Mouse (Mus musculus): ENCODE data around the gene Ube2n. TPM values are rescaled to one million over a fixed set of nuclear protein-coding genes. Genes with fewer than 3 reads are reported as not detected.

The Ube2n gene
- polyA plus RNA-seq, 1 experiment, result 157 TPM

DNA sequence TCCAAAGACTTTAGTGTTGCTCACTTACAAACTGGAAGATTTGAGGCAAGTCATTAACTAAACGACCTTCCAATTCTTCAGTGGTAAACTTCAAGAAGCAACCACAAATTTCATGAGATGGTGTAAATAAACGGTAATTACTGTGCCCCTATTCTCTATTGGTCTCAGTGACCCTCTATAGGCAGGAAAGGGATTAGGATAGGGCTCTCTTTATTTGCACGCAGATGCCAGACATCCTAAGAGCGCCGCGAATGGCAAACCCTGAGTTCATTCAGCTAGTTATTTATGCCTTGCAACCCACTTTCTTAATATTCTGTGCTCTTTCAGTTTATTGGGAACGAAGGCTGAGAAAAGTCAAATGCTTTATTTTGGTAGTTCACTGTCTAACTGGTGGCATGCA is 13.9 kb upstream of the Ube2n start:
- H3K4me3 ChIP-seq, result peak overlapping the region; percentile 54
- TF ChIP-seq MAX (IDR thresholded peaks at IDR 0.05; ENCODE audit: low read depth) (no peak), CEBPB (IDR thresholded peaks at IDR 0.05; ENCODE audit: insufficient read depth, poor library complexity, severe bottlenecking) (no peak), REST (IDR thresholded peaks at IDR 0.05; ENCODE audit: insufficient read depth, insufficient read length) (no peak), TCF3 (IDR thresholded peaks at IDR 0.05; ENCODE audit: insufficient read length, low read depth) (no peak), SRF (IDR thresholded peaks at IDR 0.05; ENCODE audit: control insufficient read depth, insufficient read length, low read depth) (no peak), E2F4 (IDR thresholded peaks at IDR 0.05; ENCODE audit: insufficient read depth) (no peak), MYOD1 (IDR thresholded peaks at IDR 0.05; ENCODE audit: control insufficient read depth in 1 of 3, insufficient read length in 2 of 3, low read depth in 2 of 3) (no peak), USF1 (IDR thresholded peaks at IDR 0.05; ENCODE audit: low read depth) (no peak), TCF12 (IDR thresholded peaks at IDR 0.05; ENCODE audit: insufficient read depth, poor library complexity, severe bottlenecking) (no peak), MYOG (IDR thresholded peaks at IDR 0.05; ENCODE audit: control insufficient read depth in 1 of 3, insufficient read depth in 1 of 3, insufficient read length in 2 of 3, low read depth in 2 of 3) (no peak), POLR2AphosphoS2 (IDR thresholded peaks at IDR 0.05; ENCODE audit: insufficient read length, low read depth) (no peak), POLR2A (IDR thresholded peaks at IDR 0.05; ENCODE audit: insufficient read length, low read depth) (no peak)

DNA sequence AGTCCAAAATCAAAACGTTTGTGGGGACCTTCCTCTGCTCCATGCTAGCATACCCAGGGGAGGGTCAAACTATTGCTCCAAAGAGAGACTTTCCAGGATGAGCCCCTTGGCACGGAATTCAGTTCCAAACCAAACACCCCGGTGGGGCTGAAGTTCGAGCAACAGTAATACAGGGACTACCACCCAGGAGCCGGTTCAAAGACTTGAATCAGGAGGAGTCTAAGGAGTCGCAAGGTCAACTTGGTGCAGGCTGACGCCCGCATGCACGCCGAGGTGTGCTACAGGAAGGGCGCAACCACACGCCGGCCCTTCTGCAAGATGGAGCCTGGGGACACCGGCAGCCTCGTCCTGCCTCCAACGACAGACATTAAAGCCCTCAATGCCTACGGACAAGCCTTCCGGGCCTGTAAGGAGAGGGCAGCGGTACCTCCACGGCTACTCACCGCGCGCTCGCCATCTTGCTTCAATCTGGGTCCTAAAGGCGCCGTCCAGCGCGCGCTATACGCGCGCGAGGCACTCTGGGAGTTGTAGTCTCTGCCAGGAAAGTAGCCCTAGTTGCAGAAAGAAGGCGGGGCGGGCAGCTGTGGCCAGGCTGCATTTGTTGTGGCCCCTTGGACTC is 13.4 kb upstream of the Ube2n start, which contains the start of gene Mrpl42:
Gene Mrpl42 (minus strand): TSS at position 478 of the 619 bp plus-strand sequence.
- Histone ChIP-seq H3K4me3 (peak within 1 kb of the TSS; percentile 54), H3K79me2 (ENCODE audit: control insufficient read depth, insufficient read depth) (peaks cover 21% of the 10 kb centered on the region), H3K36me3 (ENCODE audit: control insufficient read depth, insufficient read depth) (peaks cover 4% of the 10 kb centered on the region), H3K27me3 (ENCODE audit: control insufficient read depth, insufficient read depth, insufficient read length) (no peaks in the 10 kb centered on the region), H3K4me2 (ENCODE audit: low read depth) (peak within 1 kb of the TSS; percentile 79), H3ac (ENCODE audit: control insufficient read depth, insufficient read length) (peak within 1 kb of the TSS; percentile 25)
- TF ChIP-seq SRF (IDR thresholded peaks at IDR 0.05; ENCODE audit: control insufficient read depth, insufficient read length, low read depth), result no peak
- TF ChIP-seq REST (IDR thresholded peaks at IDR 0.05; ENCODE audit: insufficient read depth, insufficient read length), result no peak
- peak in 2 of 3 experiments; percentile 21 to 46 for TF ChIP-seq MYOG (IDR thresholded peaks at IDR 0.05; ENCODE audit: control insufficient read depth in 1 of 3, insufficient read depth in 1 of 3, insufficient read length in 2 of 3, low read depth in 2 of 3)
- TF ChIP-seq POLR2A (IDR thresholded peaks at IDR 0.05; ENCODE audit: insufficient read length, low read depth), result peak; percentile 90
- no peak for TF ChIP-seq TCF3 (IDR thresholded peaks at IDR 0.05; ENCODE audit: insufficient read length, low read depth)
- peak; percentile 52 for TF ChIP-seq E2F4 (IDR thresholded peaks at IDR 0.05; ENCODE audit: insufficient read depth)
- TF ChIP-seq MYOD1 (IDR thresholded peaks at IDR 0.05; ENCODE audit: control insufficient read depth in 1 of 3, insufficient read length in 2 of 3, low read depth in 2 of 3), result peak in 2 of 3 experiments; percentile 4 to 27
- peak; percentile 90 for TF ChIP-seq POLR2AphosphoS2 (IDR thresholded peaks at IDR 0.05; ENCODE audit: insufficient read length, low read depth)
- TF ChIP-seq CEBPB (IDR thresholded peaks at IDR 0.05; ENCODE audit: insufficient read depth, poor library complexity, severe bottlenecking), result no peak
- TF ChIP-seq USF1 (IDR thresholded peaks at IDR 0.05; ENCODE audit: low read depth), result no peak

More for the DNA sequence above, 13.9 kb upstream of the Ube2n start:
- H3K4me2 ChIP-seq (ENCODE audit: low read depth), result peak overlapping the region; percentile 79
- peaks cover 21% of the 10 kb centered on the region for H3K79me2 ChIP-seq (ENCODE audit: control insufficient read depth, insufficient read depth)
- H3K36me3 ChIP-seq (ENCODE audit: control insufficient read depth, insufficient read depth), result peaks cover 4% of the 10 kb centered on the region
- H3ac ChIP-seq (ENCODE audit: control insufficient read depth, insufficient read length), result peak overlapping the region; percentile 25
- no peaks in the 10 kb centered on the region for H3K27me3 ChIP-seq (ENCODE audit: control insufficient read depth, insufficient read depth, insufficient read length)

DNA sequence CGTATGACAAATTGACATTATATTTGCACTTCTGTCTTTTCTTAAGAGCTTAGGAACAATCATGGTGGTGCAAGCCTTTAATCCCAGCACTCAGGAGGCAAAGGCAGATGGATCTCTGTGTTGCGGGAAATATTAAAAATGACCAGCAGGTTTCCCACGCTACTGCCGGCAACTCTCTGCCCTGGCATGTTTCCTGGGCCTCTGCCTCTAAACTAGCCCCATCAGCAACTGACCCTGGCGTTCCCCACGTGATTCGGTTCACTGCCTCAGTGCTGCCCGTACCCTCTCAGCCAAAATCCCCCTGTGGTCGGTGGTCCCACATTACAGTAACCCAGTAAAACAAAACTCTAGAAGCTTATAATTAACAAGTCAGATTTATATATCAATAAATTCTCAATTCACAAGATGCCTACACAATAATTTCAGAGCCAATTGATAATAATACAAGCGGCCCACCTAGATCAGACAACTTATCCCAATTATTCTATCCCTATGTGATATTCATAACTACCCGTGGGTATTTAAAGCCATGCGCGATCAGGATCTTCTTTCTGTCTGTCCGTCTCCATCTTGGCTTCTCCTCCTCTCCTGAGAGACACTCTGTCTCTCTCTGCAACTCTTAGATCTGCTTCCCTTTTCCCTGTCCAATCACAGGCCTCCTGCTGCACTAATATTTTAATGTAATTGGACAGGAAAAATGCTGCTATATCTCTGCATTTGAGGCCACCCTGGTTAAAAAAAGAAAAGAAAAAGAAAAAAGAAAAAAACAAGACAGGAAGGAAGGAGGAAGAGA is 11.3 kb upstream of the Ube2n start:
- peaks cover 21% of the 10 kb centered on the region for H3K79me2 ChIP-seq (ENCODE audit: control insufficient read depth, insufficient read depth)
- no peak overlapping the region for H3K4me2 ChIP-seq (ENCODE audit: low read depth)
- no peaks in the 10 kb centered on the region for H3K27me3 ChIP-seq (ENCODE audit: control insufficient read depth, insufficient read depth, insufficient read length)
- TF ChIP-seq POLR2A (IDR thresholded peaks at IDR 0.05; ENCODE audit: insufficient read length, low read depth) (no peak), POLR2AphosphoS2 (IDR thresholded peaks at IDR 0.05; ENCODE audit: insufficient read length, low read depth) (no peak), REST (IDR thresholded peaks at IDR 0.05; ENCODE audit: insufficient read depth, insufficient read length) (no peak), TCF12 (IDR thresholded peaks at IDR 0.05; ENCODE audit: insufficient read depth, poor library complexity, severe bottlenecking) (no peak), MYOD1 (IDR thresholded peaks at IDR 0.05; ENCODE audit: control insufficient read depth in 1 of 3, insufficient read length in 2 of 3, low read depth in 2 of 3) (no peak), USF1 (IDR thresholded peaks at IDR 0.05; ENCODE audit: low read depth) (no peak), MYOG (IDR thresholded peaks at IDR 0.05; ENCODE audit: control insufficient read depth in 1 of 3, insufficient read depth in 1 of 3, insufficient read length in 2 of 3, low read depth in 2 of 3) (no peak), MAX (IDR thresholded peaks at IDR 0.05; ENCODE audit: low read depth) (no peak), TCF3 (IDR thresholded peaks at IDR 0.05; ENCODE audit: insufficient read length, low read depth) (no peak), E2F4 (IDR thresholded peaks at IDR 0.05; ENCODE audit: insufficient read depth) (no peak), SRF (IDR thresholded peaks at IDR 0.05; ENCODE audit: control insufficient read depth, insufficient read length, low read depth) (no peak), CEBPB (IDR thresholded peaks at IDR 0.05; ENCODE audit: insufficient read depth, poor library complexity, severe bottlenecking) (no peak)
- peaks cover 4% of the 10 kb centered on the region for H3K36me3 ChIP-seq (ENCODE audit: control insufficient read depth, insufficient read depth)
- no peak overlapping the region for H3K4me3 ChIP-seq
- H3ac ChIP-seq (ENCODE audit: control insufficient read depth, insufficient read length), result no peak overlapping the region

DNA sequence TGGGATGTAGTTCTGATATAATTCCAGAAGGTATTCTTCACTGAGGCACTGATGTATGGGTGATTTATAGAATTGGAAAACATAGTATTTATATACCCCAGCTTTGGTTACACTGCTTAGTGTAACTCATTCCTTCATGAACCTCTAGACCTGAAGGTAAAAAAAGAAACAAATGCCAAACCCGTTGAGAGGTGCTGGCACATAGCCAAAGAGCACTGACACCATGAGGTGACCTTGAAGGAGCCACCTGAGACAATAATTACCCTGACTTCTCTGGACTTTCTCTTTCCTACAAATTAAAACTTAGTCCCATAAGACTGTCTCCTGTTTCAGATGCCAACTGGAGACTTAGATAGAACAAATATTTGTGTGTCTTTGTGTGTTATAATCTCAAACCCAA is 10.6 kb upstream of the Ube2n start:
- no peak overlapping the region for H3ac ChIP-seq (ENCODE audit: control insufficient read depth, insufficient read length)
- TF ChIP-seq MYOG (IDR thresholded peaks at IDR 0.05; ENCODE audit: control insufficient read depth in 1 of 3, insufficient read depth in 1 of 3, insufficient read length in 2 of 3, low read depth in 2 of 3) (no peak), MYOD1 (IDR thresholded peaks at IDR 0.05; ENCODE audit: control insufficient read depth in 1 of 3, insufficient read length in 2 of 3, low read depth in 2 of 3) (no peak), USF1 (IDR thresholded peaks at IDR 0.05; ENCODE audit: low read depth) (no peak), POLR2AphosphoS2 (IDR thresholded peaks at IDR 0.05; ENCODE audit: insufficient read length, low read depth) (no peak), E2F4 (IDR thresholded peaks at IDR 0.05; ENCODE audit: insufficient read depth) (no peak), MAX (IDR thresholded peaks at IDR 0.05; ENCODE audit: low read depth) (no peak), TCF3 (IDR thresholded peaks at IDR 0.05; ENCODE audit: insufficient read length, low read depth) (no peak), REST (IDR thresholded peaks at IDR 0.05; ENCODE audit: insufficient read depth, insufficient read length) (no peak), CEBPB (IDR thresholded peaks at IDR 0.05; ENCODE audit: insufficient read depth, poor library complexity, severe bottlenecking) (no peak), POLR2A (IDR thresholded peaks at IDR 0.05; ENCODE audit: insufficient read length, low read depth) (no peak), SRF (IDR thresholded peaks at IDR 0.05; ENCODE audit: control insufficient read depth, insufficient read length, low read depth) (no peak), TCF12 (IDR thresholded peaks at IDR 0.05; ENCODE audit: insufficient read depth, poor library complexity, severe bottlenecking) (no peak)
- H3K36me3 ChIP-seq (ENCODE audit: control insufficient read depth, insufficient read depth), result no peaks in the 10 kb centered on the region
- H3K79me2 ChIP-seq (ENCODE audit: control insufficient read depth, insufficient read depth), result peaks cover 16% of the 10 kb centered on the region
- H3K4me2 ChIP-seq (ENCODE audit: low read depth), result no peak overlapping the region
- no peaks in the 10 kb centered on the region for H3K27me3 ChIP-seq (ENCODE audit: control insufficient read depth, insufficient read depth, insufficient read length)
- H3K4me3 ChIP-seq, result no peak overlapping the region

Measured in myocyte (in vitro differentiated cells).